Mouse (Mus musculus) forebrain, embryonic 13.5 days (tissue): ENCODE measurements around the gene Sult5a1. TPM values are rescaled to one million over a fixed set of nuclear protein-coding genes. Genes with fewer than 3 reads are reported as not detected.
"Not testable (repeated sequence)": the region's sequence is repeated elsewhere in the genome, so short reads cannot be mapped to it uniquely, and the experiment has no call there.

Experiments
- ATAC-seq: fragments of 200-750 bp; cut with Nextera tagmentation; 2 replicates; pipeline ENCODE4 v1.8.0; 2017
- H3K27ac ChIP-seq: fragments of 300-500 bp; sonication (generic); 2 replicates; pipeline ENCODE4 v1.5.1; 2015; ENCODE audit warnings: inconsistent platforms, mild to moderate bottlenecking, moderate library complexity
- H3K27me3 ChIP-seq: fragments of 300-500 bp; sonication (generic); 2 replicates; pipeline ENCODE4 v1.6.1; 2015; ENCODE audit warnings: mild to moderate bottlenecking, inconsistent platforms
- H3K36me3 ChIP-seq: fragments of 300-500 bp; sonication (generic); 2 replicates; pipeline ENCODE4 v1.6.1; 2015; ENCODE audit warnings: mild to moderate bottlenecking, inconsistent platforms; ENCODE audit not compliant: poor library complexity, severe bottlenecking
- H3K4me1 ChIP-seq: fragments of 300-500 bp; sonication (generic); 2 replicates; pipeline ENCODE4 v1.6.1; 2015; ENCODE audit warnings: inconsistent platforms
- H3K4me2 ChIP-seq: fragments of 300-500 bp; sonication (generic); 2 replicates; pipeline ENCODE4 v1.6.1; 2015; ENCODE audit warnings: inconsistent platforms, mild to moderate bottlenecking, moderate library complexity
- H3K4me3 ChIP-seq: fragments of 300-500 bp; sonication (generic); 2 replicates; pipeline ENCODE4 v1.5.1; 2015; ENCODE audit warnings: mild to moderate bottlenecking, inconsistent platforms
- H3K9ac ChIP-seq: fragments of 300-500 bp; sonication (generic); 2 replicates; pipeline ENCODE4 v1.6.1; 2015; ENCODE audit warnings: mild to moderate bottlenecking, inconsistent platforms
- H3K9me3 ChIP-seq: fragments of 300-500 bp; sonication (generic); replicated peaks from 2 replicates; pipeline ENCODE4 v1.6.1; 2016; ENCODE audit warnings: inconsistent platforms
- WGBS: fragments of 180-500 bp; shearing (Covaris S2); methylation state at CpG from one replicate; pipeline ENCODE4 v1.1.7; 2015; 5-methylcytosine and 5-hydroxymethylcytosine counted together
- polyA plus RNA-seq: library from polyadenylated mRNA; unstranded; fragments of >200 nt; fragmentation: Nextera tagmentation; extraction: Ambion mirVana; gene quantifications from 2 replicates; pipeline ENCODE4 v1.2.1, GENCODE M21; 2015

The Sult5a1 gene
- polyA plus RNA-seq, result 0.40 and 0.44 TPM in 2 replicates

GRCm38 (mm10) chr8:123157888-123158465 lies at the start of gene Sult5a1:
Gene Sult5a1, minus strand, starts transcription at chr8:123158315.
- Histone ChIP-seq H3K36me3 (no peaks in the 10 kb centered on the region), H3K27ac (no peak within 1 kb of the TSS), H3K4me2 (peak within 1 kb of the TSS; percentile 22; the same call in 1 of the 2 replicates), H3K27me3 (no peaks in the 10 kb centered on the region), H3K4me3 (no peak within 1 kb of the TSS), H3K9me3 (no peaks in the 10 kb centered on the region), H3K4me1 (no peaks in the 10 kb centered on the region), H3K9ac (no peak within 1 kb of the TSS)
- ATAC-seq, result no peak
- WGBS, result 30% methylated on average over 13 of the region's 13 CpGs

DNA sequence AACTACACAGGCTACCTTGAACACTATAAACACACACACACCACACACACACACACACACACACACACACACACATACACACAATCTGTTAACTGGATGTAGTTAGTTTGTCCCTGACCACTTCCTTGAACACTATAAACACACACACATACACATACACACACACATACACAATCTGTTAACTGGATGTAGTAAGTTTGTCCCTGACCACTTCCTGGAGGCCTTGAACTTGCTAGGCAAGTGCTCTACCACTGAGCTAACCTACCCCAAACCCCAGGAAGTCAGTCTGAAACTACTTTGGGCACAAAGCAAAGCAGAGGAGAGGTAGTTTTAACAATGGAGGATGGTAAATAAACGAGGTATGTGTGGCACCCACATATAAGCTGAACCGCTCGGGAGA lies 45.5 kb upstream of the Sult5a1 start:
- Histone ChIP-seq H3K4me1 (no peaks in the 10 kb centered on the region), H3K27ac (no peak overlapping the region), H3K27me3 (peaks cover 3% of the 10 kb centered on the region; the same call in 1 of the 2 replicates), H3K4me3 (no peak overlapping the region), H3K9ac (no peak overlapping the region), H3K9me3 (no peaks in the 10 kb centered on the region), H3K4me2 (no peak overlapping the region), H3K36me3 (peaks cover 48% of the 10 kb centered on the region)
- ATAC-seq, result no peak
- 92% methylated on average over 3 of the region's 3 CpGs for WGBS

DNA sequence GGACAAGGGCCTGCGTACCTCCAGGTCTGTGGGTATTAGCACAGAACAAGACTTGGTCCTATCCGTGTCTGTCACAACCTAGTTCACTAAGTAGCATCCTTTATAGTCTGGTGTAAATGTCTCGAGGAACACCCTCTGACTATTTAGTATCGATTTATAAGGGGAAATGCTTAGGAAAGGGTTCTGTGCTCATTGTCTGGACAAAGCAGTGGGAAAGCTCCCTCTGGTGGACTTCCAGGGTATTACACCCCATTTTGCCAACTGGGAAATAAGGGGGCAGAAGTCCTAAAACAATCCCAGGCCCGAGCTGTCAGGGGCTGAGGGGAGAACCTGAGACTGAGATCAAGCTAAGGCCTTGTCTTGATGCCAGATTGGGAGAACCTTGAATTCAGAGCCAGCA lies 44.2 kb upstream of the Sult5a1 start:
- Histone ChIP-seq H3K4me1 (no peaks in the 10 kb centered on the region), H3K27ac (no peak overlapping the region), H3K4me3 (no peak overlapping the region), H3K9ac (no peak overlapping the region), H3K27me3 (peaks cover 3% of the 10 kb centered on the region; the same call in 1 of the 2 replicates), H3K9me3 (no peaks in the 10 kb centered on the region), H3K36me3 (peaks cover 35% of the 10 kb centered on the region), H3K4me2 (no peak overlapping the region)
- WGBS, result 24% methylated on average over 5 of the region's 5 CpGs
- ATAC-seq, result peak; percentile 24; the same call in 1 of the 2 replicates

DNA sequence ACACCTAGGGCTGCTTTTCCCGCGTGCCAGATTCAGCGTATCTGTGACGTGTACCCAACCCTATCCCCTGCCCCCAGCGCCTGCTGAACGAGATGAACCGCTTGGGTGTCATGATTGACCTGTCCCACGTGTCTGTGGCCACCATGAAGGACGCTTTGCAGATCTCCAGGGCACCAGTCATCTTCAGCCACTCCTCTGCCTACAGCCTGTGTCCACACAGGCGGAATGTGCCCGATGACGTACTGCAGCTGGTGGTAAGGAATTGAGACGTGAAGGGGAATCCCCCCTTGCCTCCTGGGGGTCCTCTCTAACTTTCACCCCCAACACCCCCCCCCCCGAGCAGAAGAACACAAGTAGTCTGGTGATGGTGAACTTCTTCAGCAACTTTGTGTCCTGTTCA lies 41.7 kb upstream of the Sult5a1 start:
- Histone ChIP-seq H3K36me3 (peaks cover 14% of the 10 kb centered on the region), H3K4me1 (no peaks in the 10 kb centered on the region), H3K27ac (no peak overlapping the region), H3K4me3 (no peak overlapping the region), H3K27me3 (peaks cover 3% of the 10 kb centered on the region; the same call in 1 of the 2 replicates), H3K9me3 (no peaks in the 10 kb centered on the region), H3K4me2 (no peak overlapping the region), H3K9ac (no peak overlapping the region)
- no peak for ATAC-seq
- 80% methylated on average over 14 of the region's 14 CpGs for WGBS

- not testable (repeated sequence) for H3K36me3 ChIP-seq, H3K4me1 ChIP-seq, H3K9ac ChIP-seq, H3K9me3 ChIP-seq, ATAC-seq, H3K27me3 ChIP-seq, H3K4me2 ChIP-seq, H3K4me3 ChIP-seq, H3K27ac ChIP-seq
- WGBS, result 73% methylated on average over 5 of the region's 5 CpGs
These were observed 38.9 kb upstream of the Sult5a1 start for GRCm38 (mm10) chr8:123197016-123197415.

- Histone ChIP-seq H3K4me2 (no peak overlapping the region), H3K9me3 (no peaks in the 10 kb centered on the region), H3K36me3 (no peaks in the 10 kb centered on the region), H3K27ac (no peak overlapping the region), H3K4me1 (peaks cover 4% of the 10 kb centered on the region; the same call in 1 of the 2 replicates), H3K4me3 (no peak overlapping the region), H3K27me3 (no peaks in the 10 kb centered on the region), H3K9ac (no peak overlapping the region)
- 90% methylated on average over 9 of the region's 9 CpGs for WGBS
- no peak for ATAC-seq
These were observed 35.7 kb upstream of the Sult5a1 start for GRCm38 (mm10) chr8:123193771-123194170.

DNA sequence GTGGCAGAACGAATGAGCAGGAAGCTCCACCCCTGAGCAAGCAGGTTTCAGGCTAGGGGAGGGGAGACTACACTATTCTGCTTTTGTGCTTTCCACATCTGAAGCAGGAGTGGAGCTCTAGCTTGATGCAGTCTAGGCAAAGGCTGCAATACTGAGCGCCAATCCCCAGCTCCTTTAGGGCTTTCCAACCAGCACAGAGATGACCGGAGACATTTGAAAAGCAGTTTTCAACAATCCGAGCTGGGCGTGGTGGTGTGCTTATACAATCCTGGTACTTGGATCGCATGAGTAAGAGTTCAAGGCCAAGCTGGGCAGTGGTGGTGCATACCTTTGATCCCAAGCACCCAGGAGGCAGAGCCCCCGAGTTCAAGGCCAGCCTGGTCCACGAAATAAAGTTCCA lies 33.8 kb upstream of the Sult5a1 start:
- Histone ChIP-seq H3K4me1 (peaks cover 4% of the 10 kb centered on the region; the same call in 1 of the 2 replicates), H3K9me3 (no peaks in the 10 kb centered on the region), H3K27ac (no peak overlapping the region), H3K4me2 (no peak overlapping the region), H3K27me3 (no peaks in the 10 kb centered on the region), H3K9ac (no peak overlapping the region), H3K4me3 (no peak overlapping the region), H3K36me3 (no peaks in the 10 kb centered on the region)
- ATAC-seq, result no peak
- WGBS, result 65% methylated on average over 8 of the region's 8 CpGs

DNA sequence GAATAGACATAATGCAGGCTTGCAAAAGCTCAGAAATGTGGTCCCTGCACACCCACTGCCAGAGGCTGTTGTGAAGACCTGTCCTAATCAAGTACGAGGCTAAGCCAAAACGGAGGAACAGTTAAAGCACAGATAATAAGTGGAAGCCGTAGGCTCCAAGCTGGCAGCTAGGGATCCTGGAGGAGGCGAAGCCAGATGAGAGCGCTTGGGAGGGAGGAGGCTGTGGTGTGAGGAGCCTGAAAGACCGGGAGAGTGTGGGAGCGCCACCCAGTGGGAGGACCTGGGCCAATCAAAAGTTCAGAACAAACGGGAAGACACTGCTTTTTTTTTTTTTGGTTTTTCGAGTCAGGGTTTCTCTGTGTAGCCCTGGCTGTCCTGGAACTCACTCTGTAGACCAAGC lies 32.6 kb upstream of the Sult5a1 start:
- H3K27ac ChIP-seq, result no peak overlapping the region
- H3K27me3 ChIP-seq, result no peaks in the 10 kb centered on the region
- H3K9me3 ChIP-seq, result no peaks in the 10 kb centered on the region
- H3K4me1 ChIP-seq, result peaks cover 4% of the 10 kb centered on the region; the same call in 1 of the 2 replicates
- 4% methylated on average over 9 of the region's 9 CpGs for WGBS
- ATAC-seq, result peak; percentile 30; the same call in 1 of the 2 replicates
- H3K4me2 ChIP-seq, result peak overlapping the region; percentile 20; the same call in 1 of the 2 replicates
- no peak overlapping the region for H3K9ac ChIP-seq
- H3K4me3 ChIP-seq, result no peak overlapping the region
- H3K36me3 ChIP-seq, result no peaks in the 10 kb centered on the region

- ATAC-seq, result no peak
- H3K4me2 ChIP-seq, result no peak overlapping the region
- no peaks in the 10 kb centered on the region for H3K27me3 ChIP-seq
- H3K4me3 ChIP-seq, result no peak overlapping the region
- no peaks in the 10 kb centered on the region for H3K36me3 ChIP-seq
- no peak overlapping the region for H3K27ac ChIP-seq
- no peak overlapping the region for H3K9ac ChIP-seq
- peaks cover 4% of the 10 kb centered on the region; the same call in 1 of the 2 replicates for H3K4me1 ChIP-seq
- 76% methylated on average over 7 of the region's 7 CpGs for WGBS
- no peaks in the 10 kb centered on the region for H3K9me3 ChIP-seq
These were observed 30.7 kb upstream of the Sult5a1 start for GRCm38 (mm10) chr8:123188841-123189240.

DNA sequence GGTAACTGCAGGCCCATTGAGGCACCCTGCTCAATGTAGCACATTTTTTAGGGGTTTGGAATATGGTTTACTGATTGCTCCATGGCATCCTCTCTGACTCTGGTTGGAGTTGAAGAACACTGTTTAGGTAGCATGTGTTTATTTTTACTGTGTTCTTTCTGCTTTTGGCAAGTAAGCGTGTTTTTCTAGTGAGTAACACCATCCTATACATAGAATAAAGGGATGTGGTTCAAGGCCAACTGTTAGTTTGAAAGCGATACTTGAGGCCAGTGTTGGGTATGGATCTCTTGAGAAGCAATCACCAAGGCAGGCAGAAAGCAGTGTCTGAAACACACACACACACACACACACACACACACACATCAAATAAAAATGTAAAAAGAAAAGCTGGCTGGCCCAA lies 29.9 kb upstream of the Sult5a1 start:
- no peak overlapping the region for H3K27ac ChIP-seq
- H3K27me3 ChIP-seq, result no peaks in the 10 kb centered on the region
- 78% methylated on average over 2 of the region's 2 CpGs for WGBS
- H3K4me3 ChIP-seq, result no peak overlapping the region
- no peaks in the 10 kb centered on the region for H3K9me3 ChIP-seq
- no peak for ATAC-seq
- no peak overlapping the region; the same call in 1 of the 2 replicates for H3K9ac ChIP-seq
- no peak overlapping the region for H3K4me2 ChIP-seq
- H3K4me1 ChIP-seq, result peaks cover 4% of the 10 kb centered on the region; the same call in 1 of the 2 replicates
- no peaks in the 10 kb centered on the region for H3K36me3 ChIP-seq

GRCm38 (mm10) chr8:123185566-123186409 lies 27.7 kb upstream of the Sult5a1 start, which contains the start of gene Dpep1:
Gene Dpep1, plus strand, starts transcription at chr8:123186242.
- no peak within 1 kb of the TSS for H3K27ac ChIP-seq
- H3K36me3 ChIP-seq, result no peaks in the 10 kb centered on the region
- H3K4me2 ChIP-seq, result no peak within 1 kb of the TSS
- no peak within 1 kb of the TSS for H3K4me3 ChIP-seq
- WGBS, result 60% methylated on average over 19 of the region's 19 CpGs
- no peaks in the 10 kb centered on the region for H3K27me3 ChIP-seq
- ATAC-seq, result no peak
- H3K9me3 ChIP-seq, result no peaks in the 10 kb centered on the region
- H3K9ac ChIP-seq, result no peak within 1 kb of the TSS
- peaks cover 4% of the 10 kb centered on the region; the same call in 1 of the 2 replicates for H3K4me1 ChIP-seq

DNA sequence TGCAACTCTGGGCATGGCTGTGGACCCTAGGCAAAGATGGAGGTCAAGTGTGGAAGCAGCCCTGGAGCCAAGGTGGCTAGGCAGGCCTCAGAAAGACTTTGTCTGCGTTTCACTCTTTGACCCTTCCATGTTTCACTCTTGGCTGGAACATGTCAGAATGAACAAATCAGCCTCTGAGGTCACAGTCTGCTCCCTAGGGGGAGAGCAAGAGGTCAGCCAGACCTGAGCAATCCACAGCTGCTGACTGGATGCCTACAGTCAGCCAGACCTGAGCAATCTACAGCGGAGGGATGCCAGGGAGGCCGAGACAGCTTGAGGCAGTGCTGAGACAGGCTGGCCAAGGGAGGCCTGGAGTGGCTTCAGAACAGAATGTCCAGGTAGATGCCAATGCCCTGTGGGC lies 23.3 kb upstream of the Sult5a1 start:
- WGBS, result 82% methylated on average over 3 of the region's 3 CpGs
- Histone ChIP-seq H3K36me3 (no peaks in the 10 kb centered on the region), H3K4me3 (no peak overlapping the region), H3K4me2 (no peak overlapping the region), H3K4me1 (no peaks in the 10 kb centered on the region), H3K9ac (no peak overlapping the region), H3K27ac (no peak overlapping the region), H3K9me3 (peaks cover 20% of the 10 kb centered on the region), H3K27me3 (no peaks in the 10 kb centered on the region)
- no peak for ATAC-seq
